Mouse (Mus musculus): ENCODE data around the gene Trpm1. TPM values are rescaled to one million over a fixed set of nuclear protein-coding genes. Genes with fewer than 3 reads are reported as not detected.

Gene Trpm1
- polyA plus RNA-seq, 1 experiment = 0.16 TPM

GRCm38 (mm10) chr7:64310241-64310640 is 156.6 kb downstream of the Trpm1 start:
- no peak for TF ChIP-seq FLI1 (IDR thresholded peaks at IDR 0.05; ENCODE audit: low read length)
- TF ChIP-seq GATA1 (IDR thresholded peaks at IDR 0.05; ENCODE audit: borderline replicate concordance, low read length) = no peak
- no peak overlapping the region for H3K4me3 ChIP-seq (replicated peaks)

GRCm38 (mm10) chr7:64310756-64311155 is 157.1 kb downstream of the Trpm1 start:
- Histone ChIP-seq H3K36me3 (replicated peaks; ENCODE audit: low read length) (peaks cover 64% of the 10 kb centered on the region), H3K4me1 (peaks cover 44% of the 10 kb centered on the region), H3K27me3 (replicated peaks) (no peaks in the 10 kb centered on the region), H3K4me3 (replicated peaks) (no peak overlapping the region), H3K9me3 (no peaks in the 10 kb centered on the region)
- TF ChIP-seq FLI1 (IDR thresholded peaks at IDR 0.05; ENCODE audit: low read length) (no peak), GATA1 (IDR thresholded peaks at IDR 0.05; ENCODE audit: borderline replicate concordance, low read length) (no peak)

More at GRCm38 (mm10) chr7:64310241-64310640, 156.6 kb downstream of the Trpm1 start:
- H3K27me3 ChIP-seq (replicated peaks) = no peaks in the 10 kb centered on the region
- H3K4me1 ChIP-seq = peaks cover 48% of the 10 kb centered on the region
- no peaks in the 10 kb centered on the region for H3K9me3 ChIP-seq
- peaks cover 66% of the 10 kb centered on the region for H3K36me3 ChIP-seq (replicated peaks; ENCODE audit: low read length)

GRCm38 (mm10) chr7:64312811-64313210 is 159.2 kb downstream of the Trpm1 start:
- H3K9me3 ChIP-seq = no peaks in the 10 kb centered on the region
- H3K4me1 ChIP-seq = peaks cover 34% of the 10 kb centered on the region
- no peak overlapping the region for H3K4me3 ChIP-seq (replicated peaks)
- H3K36me3 ChIP-seq (replicated peaks; ENCODE audit: low read length) = peaks cover 70% of the 10 kb centered on the region
- no peaks in the 10 kb centered on the region for H3K27me3 ChIP-seq (replicated peaks)
- no peak for TF ChIP-seq FLI1 (IDR thresholded peaks at IDR 0.05; ENCODE audit: low read length)
- TF ChIP-seq GATA1 (IDR thresholded peaks at IDR 0.05; ENCODE audit: borderline replicate concordance, low read length) = no peak

Other genes starting within 250 kb of the Trpm1 start
- not detected in 2 replicates for gene E030018B13Rik, start 237.0 kb upstream of the Trpm1 start, polyA plus RNA-seq (2012; ENCODE audit: insufficient read depth, low replicate concordance)
- gene Klf13, start 214.9 kb upstream of the Trpm1 start, polyA plus RNA-seq (2012; ENCODE audit: insufficient read depth, low replicate concordance) = 117 and 140 TPM in 2 replicates
- 1.6 and 2.0 TPM in 2 replicates for gene Mtmr10, start 133.8 kb downstream of the Trpm1 start, polyA plus RNA-seq (2012; ENCODE audit: insufficient read depth, low replicate concordance)
- 0.40 and 0.48 TPM in 2 replicates for gene Fan1, start 220.3 kb downstream of the Trpm1 start, polyA plus RNA-seq (2012; ENCODE audit: insufficient read depth, low replicate concordance)
- gene Mphosph10, start 238.4 kb downstream of the Trpm1 start, polyA plus RNA-seq (2012; ENCODE audit: insufficient read depth, low replicate concordance) = 4.7 TPM in 1 of 2 replicates, not detected in the other
- gene Mcee, start 238.8 kb downstream of the Trpm1 start, polyA plus RNA-seq (2012; ENCODE audit: insufficient read depth, low replicate concordance) = 2.2 TPM in 1 of 2 replicates, not detected in the other